Mouse (Mus musculus) granulocyte monocyte progenitor cell, adult 5-6 weeks (primary cell): ENCODE results near the gene Nf1. TPM values are rescaled to one million over a fixed set of nuclear protein-coding genes. Genes with fewer than 3 reads are reported as not detected.
"Not testable (repeated sequence)": the region's sequence is repeated elsewhere in the genome, so short reads cannot be mapped to it uniquely, and the experiment has no call there.

Source experiments
- ATAC-seq: replicated peaks from 2 replicates; pipeline ENCODE4 v1.8.0; 2016; ENCODE audit warnings: mild to moderate bottlenecking, moderate TSS enrichment, inconsistent platforms; ENCODE audit not compliant: poor library complexity, severe bottlenecking
- total RNA-seq, 2 experiments: library from RNA; stranded (forward) in 1 of 2; stranded (reverse) in 1 of 2; fragments of 200-712, 200-1000 nt in 1 of 2; fragments of >200 nt in 1 of 2; fragmentation: Nextera tagmentation in 1 of 2; gene quantifications; 2 replicates each; pipeline ENCODE4 v1.2.3; 2014 to 2017

Nf1 gene
- 26.7 and 28.3 TPM in 2 replicates for total RNA-seq (2014; fragmentation: Nextera tagmentation)
- total RNA-seq (2017): 9.2 and 11.0 TPM in 2 replicates

- peak; percentile 92 for ATAC-seq
Observed at GRCm38 (mm10) chr11:79339234-79339807, at the start of gene Nf1. TSS of gene Nf1 (plus strand) at chr11:79339693.

GRCm38 (mm10) chr11:79290473-79290872 lies 49.0 kb upstream of the Nf1 start:
- ATAC-seq: no peak

GRCm38 (mm10) chr11:79291651-79292050 lies 47.8 kb upstream of the Nf1 start:
- ATAC-seq: no peak

- ATAC-seq: no peak
Observed at GRCm38 (mm10) chr11:79292130-79292529, 47.4 kb upstream of the Nf1 start.

GRCm38 (mm10) chr11:79293025-79293424 lies 46.5 kb upstream of the Nf1 start:
- ATAC-seq: no peak

GRCm38 (mm10) chr11:79293971-79294370 lies 45.5 kb upstream of the Nf1 start:
- ATAC-seq: no peak

GRCm38 (mm10) chr11:79296167-79296566 lies 43.3 kb upstream of the Nf1 start:
- no peak for ATAC-seq

- ATAC-seq: no peak
Observed at GRCm38 (mm10) chr11:79296856-79297491, 42.5 kb upstream of the Nf1 start, which contains the start of gene Gm9964. TSS of gene Gm9964 (minus strand) at chr11:79296906.

GRCm38 (mm10) chr11:79299719-79300431 lies 39.6 kb upstream of the Nf1 start:
- ATAC-seq: no peak

GRCm38 (mm10) chr11:79303109-79303508 lies 36.4 kb upstream of the Nf1 start:
- ATAC-seq: no peak

- ATAC-seq: not testable (repeated sequence)
Observed at GRCm38 (mm10) chr11:79304245-79304644, 35.2 kb upstream of the Nf1 start.

GRCm38 (mm10) chr11:79305697-79306340 lies 33.7 kb upstream of the Nf1 start:
- ATAC-seq: peak; percentile 63

GRCm38 (mm10) chr11:79306510-79306909 lies 33.0 kb upstream of the Nf1 start:
- ATAC-seq: peak; percentile 39

GRCm38 (mm10) chr11:79306996-79307395 lies 32.5 kb upstream of the Nf1 start:
- peak; percentile 74 for ATAC-seq

- ATAC-seq: no peak
Observed at GRCm38 (mm10) chr11:79307560-79308200, 31.8 kb upstream of the Nf1 start.

GRCm38 (mm10) chr11:79310467-79310866 lies 29.0 kb upstream of the Nf1 start:
- ATAC-seq: 0 out of 2 replicates have a peak, but pooled peaks have one; percentile 18

GRCm38 (mm10) chr11:79316807-79317345 lies 22.6 kb upstream of the Nf1 start:
- no peak for ATAC-seq

- no peak for ATAC-seq
Observed at GRCm38 (mm10) chr11:79319807-79320206, 19.7 kb upstream of the Nf1 start.

- no peak for ATAC-seq
Observed at GRCm38 (mm10) chr11:79323985-79324685, 15.4 kb upstream of the Nf1 start.
